22 mouse cellular contexts compared by ENCODE assay signal in genomic region chr12:70777866-70778265, GRCm38 (mm10). TPM values are rescaled to one million over a fixed set of nuclear protein-coding genes. Genes with fewer than 3 reads are reported as not detected.
A peak's percentile ranks its signal among the peaks of the same experiment; 100 is the strongest.
DNase-seq lines count a peak whose midpoint lies in the region; ATAC-seq and TF ChIP-seq lines count a peak whose summit lies in the region.
"Had no signal": no experiment of that assay in that cellular context is flagged by ENCODE, and none has a peak within 500 bp of the region (broad histone marks: within the 10 kb centered on the region; RNA-seq: fewer than 3 reads in every experiment).

No protein-coding gene starts in this region.

- peak overlapping the region; percentile 47; the same call in 1 of the 2 replicates for H3K27ac ChIP-seq in midbrain, postnatal 0 days (ENCODE audit: low read depth, low read length)
- H3K27ac ChIP-seq in midbrain, embryonic 16.5 days (ENCODE audit: low read length), result no peak overlapping the region; the same call in 1 of the 2 replicates
- no peak overlapping the region for H3K27ac ChIP-seq in hindbrain, embryonic 16.5 days (ENCODE audit: low read depth, low read length)
- H3K27ac ChIP-seq: embryonic facial prominence, embryonic 12.5 days; forebrain, embryonic 12.5 days; heart, embryonic 13.5 days; hindbrain, embryonic 12.5 days; kidney, embryonic 15.5 days; limb, embryonic 10.5 days; midbrain, embryonic 10.5 days; neural tube, embryonic 12.5 days had no signal

- no peak overlapping the region for H3K4me3 ChIP-seq in midbrain, postnatal 0 days (ENCODE audit: low read depth, low read length)
- H3K4me3 ChIP-seq in midbrain, embryonic 16.5 days (ENCODE audit: low read depth, low read length), result no peak overlapping the region
- no peak overlapping the region for H3K4me3 ChIP-seq in hindbrain, embryonic 16.5 days (ENCODE audit: low read length)
- H3K4me3 ChIP-seq: embryonic facial prominence, embryonic 12.5 days; forebrain, embryonic 12.5 days; heart, embryonic 13.5 days; hindbrain, embryonic 12.5 days; kidney, embryonic 15.5 days; limb, embryonic 10.5 days; midbrain, embryonic 10.5 days; neural tube, embryonic 12.5 days had no signal

- no peaks in the 10 kb centered on the region for H3K9me3 ChIP-seq in midbrain, postnatal 0 days (ENCODE audit: low read length)
- no peaks in the 10 kb centered on the region for H3K9me3 ChIP-seq in midbrain, embryonic 16.5 days (replicated peaks; ENCODE audit: control insufficient read depth, low read length, poor library complexity, severe bottlenecking)
- H3K9me3 ChIP-seq in hindbrain, embryonic 16.5 days (ENCODE audit: control insufficient read depth, low read length), result no peaks in the 10 kb centered on the region
- H3K9me3 ChIP-seq: embryonic facial prominence, embryonic 12.5 days; forebrain, embryonic 12.5 days; heart, embryonic 13.5 days; hindbrain, embryonic 12.5 days; kidney, embryonic 15.5 days; limb, embryonic 10.5 days; midbrain, embryonic 10.5 days; neural tube, embryonic 12.5 days had no signal

- ATAC-seq in midbrain, postnatal 0 days (ENCODE audit: low FRiP score), result no peak
- no peak for ATAC-seq in midbrain, embryonic 16.5 days
- ATAC-seq in hindbrain, embryonic 16.5 days, result no peak

- no peak for TF ChIP-seq CTCF in midbrain, postnatal 0 days (IDR thresholded peaks at IDR 0.05)

- H3K27me3 ChIP-seq in midbrain, postnatal 0 days (ENCODE audit: insufficient read depth, low read length), result no peaks in the 10 kb centered on the region
- H3K27me3 ChIP-seq in midbrain, embryonic 16.5 days (ENCODE audit: control insufficient read depth, insufficient read depth, low read depth, low read length), result no peaks in the 10 kb centered on the region
- H3K27me3 ChIP-seq in hindbrain, embryonic 16.5 days (replicated peaks; ENCODE audit: control insufficient read depth, insufficient read depth, low read length), result no peaks in the 10 kb centered on the region
- H3K27me3 ChIP-seq: embryonic facial prominence, embryonic 12.5 days; heart, embryonic 13.5 days; hindbrain, embryonic 12.5 days; kidney, embryonic 15.5 days; neural tube, embryonic 12.5 days had no signal

- H3K4me2 ChIP-seq in midbrain, postnatal 0 days (ENCODE audit: low read depth, low read length, poor library complexity, severe bottlenecking), result no peak overlapping the region
- H3K4me2 ChIP-seq in midbrain, embryonic 16.5 days (ENCODE audit: low read length), result no peak overlapping the region
- H3K4me2 ChIP-seq in hindbrain, embryonic 16.5 days (ENCODE audit: low read length), result no peak overlapping the region
- H3K4me2 ChIP-seq: embryonic facial prominence, embryonic 12.5 days; forebrain, embryonic 12.5 days; heart, embryonic 13.5 days; hindbrain, embryonic 12.5 days; kidney, embryonic 15.5 days; neural tube, embryonic 12.5 days had no signal

- no peaks in the 10 kb centered on the region for H3K4me1 ChIP-seq in midbrain, postnatal 0 days (ENCODE audit: insufficient read depth, low read length)
- peaks cover 14% of the 10 kb centered on the region for H3K4me1 ChIP-seq in midbrain, embryonic 16.5 days (ENCODE audit: control insufficient read depth, insufficient read depth, low read length)
- 0 out of 2 replicates have a peak, but pooled peaks cover 2% of the 10 kb centered on the region for H3K4me1 ChIP-seq in hindbrain, embryonic 16.5 days (ENCODE audit: control insufficient read depth, insufficient read depth, low read depth, low read length)
- H3K4me1 ChIP-seq: forebrain, embryonic 12.5 days; neural tube, embryonic 12.5 days had no signal

- no peaks in the 10 kb centered on the region for H3K36me3 ChIP-seq in midbrain, postnatal 0 days (ENCODE audit: insufficient read depth, low read length)
- H3K36me3 ChIP-seq in midbrain, embryonic 16.5 days (ENCODE audit: control insufficient read depth, insufficient read depth, low read length), result no peaks in the 10 kb centered on the region
- no peaks in the 10 kb centered on the region for H3K36me3 ChIP-seq in hindbrain, embryonic 16.5 days (ENCODE audit: control insufficient read depth, insufficient read depth, low read length)
- H3K36me3 ChIP-seq: embryonic facial prominence, embryonic 12.5 days; forebrain, embryonic 12.5 days; heart, embryonic 13.5 days; hindbrain, embryonic 12.5 days; kidney, embryonic 15.5 days; limb, embryonic 10.5 days; midbrain, embryonic 10.5 days; neural tube, embryonic 12.5 days had no signal

- DNase-seq in heart, adult 11 months, result peak; percentile 51
- DNase-seq in heart, adult 9 months (ENCODE audit: low spot score in 2 of 2), result no peak
- DNase-seq in midbrain, postnatal 0 days (ENCODE audit: low spot score), result no peak
- peak; percentile 59 for DNase-seq in adrenal gland, adult 8-10 months
- peak; percentile 26 for DNase-seq in brain, adult 2 months (ENCODE audit: low read depth, low spot score)
- no peak for DNase-seq in cerebellum, postnatal 4 days (ENCODE audit: low spot score in 2 of 2)
- DNase-seq: cerebellum, adult 2 months; kidney, adult 11 months; kidney, postnatal 36 days; liver; lung, adult 18-20 months; lung, postnatal 10 days had no signal

- H3K9ac ChIP-seq in midbrain, postnatal 0 days (replicated peaks; ENCODE audit: low read length, poor library complexity, severe bottlenecking), result no peak overlapping the region
- H3K9ac ChIP-seq in midbrain, embryonic 16.5 days (ENCODE audit: low read depth, low read length), result no peak overlapping the region
- H3K9ac ChIP-seq in hindbrain, embryonic 16.5 days (ENCODE audit: low read depth, low read length), result no peak overlapping the region
- H3K9ac ChIP-seq: embryonic facial prominence, embryonic 12.5 days; forebrain, embryonic 12.5 days; heart, embryonic 13.5 days; hindbrain, embryonic 12.5 days; kidney, embryonic 15.5 days; neural tube, embryonic 12.5 days had no signal

RNA-seq across cellular contexts. Expression of gene Frmd6, which starts 47.4 kb away (rescaled TPM):
- 7.2 and 8.9 TPM in 2 replicates for total RNA-seq in midbrain, postnatal 0 days (2014; rRNA removed)
- 5.9 and 6.8 TPM in 2 replicates for polyA plus RNA-seq in midbrain, postnatal 0 days (2015; fragmentation: Nextera tagmentation; extraction: Ambion mirVana)
- polyA plus RNA-seq in midbrain, embryonic 16.5 days (2015; fragmentation: Nextera tagmentation; extraction: Ambion mirVana), result 8.1 and 8.3 TPM in 2 replicates
- 100 to 1,000 TPM in 2 of 4 experiments, 10 to 100 TPM in 2; 55.0 to 240 (median 120) TPM for total RNA-seq in adrenal gland, adult 8-10 months (2022)
- polyA plus RNA-seq in hindbrain, embryonic 16.5 days (2015; fragmentation: Nextera tagmentation; extraction: Ambion mirVana), result 6.9 and 10.1 TPM in 2 replicates

Comparison
In these comparisons a context has a peak if more than half of its experiments do, and no peak if none do; other contexts are left out.
1. DNase-seq: peak in heart, adult 11 months (single experiment), adrenal gland, adult 8-10 months (single experiment) and brain, adult 2 months (single experiment); none in heart, adult 9 months (0 of 2), midbrain, postnatal 0 days (single experiment) and cerebellum, postnatal 4 days (0 of 2).